Mouse (Mus musculus): ENCODE measurements around the gene Gm42791.

The Gm42791 gene

DNA sequence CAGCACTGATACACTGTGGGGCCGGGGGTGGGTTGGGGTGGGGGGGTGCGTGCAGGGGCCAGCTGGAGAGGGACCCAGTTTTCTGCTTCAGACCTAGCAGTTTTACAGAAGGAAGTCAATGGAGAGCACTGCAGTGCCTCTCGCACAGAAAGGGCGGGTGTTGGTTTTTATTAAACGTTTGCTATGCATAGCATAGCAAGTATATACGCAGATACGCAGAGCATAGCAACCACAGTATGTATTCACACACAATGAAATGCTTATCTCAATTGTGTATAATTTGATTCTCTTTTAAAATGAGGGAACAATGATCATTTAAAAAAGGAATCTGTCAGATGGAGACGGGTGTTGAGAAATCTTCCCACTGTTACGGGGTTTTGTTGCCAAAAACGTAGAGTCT, 132.1 kb downstream of the Gm42791 start:
- no peak for DNase-seq

DNA sequence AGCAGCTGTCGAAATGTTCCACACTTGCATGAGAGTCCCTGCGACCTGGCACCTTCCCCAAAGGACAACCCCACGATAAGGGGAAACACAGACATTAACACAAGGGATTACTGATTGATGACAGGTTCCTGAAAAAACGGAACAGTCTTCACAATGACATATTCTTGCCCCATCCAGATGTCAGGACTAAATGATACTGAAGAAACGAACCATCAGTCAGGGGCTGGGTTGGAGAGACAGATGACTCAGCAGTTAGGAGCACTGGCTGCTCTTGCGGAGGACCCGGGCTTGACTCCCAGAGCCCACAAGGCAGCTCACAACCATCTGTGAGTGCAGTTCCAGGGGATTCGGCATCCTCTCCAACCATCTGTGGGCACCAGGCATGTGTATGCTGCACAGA, 132.8 kb downstream of the Gm42791 start:
- no peak for DNase-seq

DNA sequence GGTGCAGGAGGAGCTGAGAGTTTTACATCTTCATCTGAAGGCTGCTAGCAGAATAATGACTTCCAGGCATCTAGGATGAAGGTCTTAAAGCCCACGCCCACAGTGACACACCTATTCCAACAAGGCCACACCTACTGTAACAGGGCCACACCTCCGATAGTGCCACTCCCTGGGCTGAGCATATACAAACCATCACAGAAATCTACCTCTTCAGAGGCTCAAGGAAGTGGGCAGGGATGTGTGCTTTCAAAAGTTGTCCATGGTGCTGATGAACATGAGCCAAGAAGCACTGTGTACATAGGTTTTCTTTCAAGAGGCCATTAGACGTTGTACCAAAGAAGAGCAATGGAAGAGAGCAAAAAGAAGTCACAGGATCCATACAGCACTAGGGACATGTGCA, 137.4 kb downstream of the Gm42791 start:
- DNase-seq: no peak

DNA sequence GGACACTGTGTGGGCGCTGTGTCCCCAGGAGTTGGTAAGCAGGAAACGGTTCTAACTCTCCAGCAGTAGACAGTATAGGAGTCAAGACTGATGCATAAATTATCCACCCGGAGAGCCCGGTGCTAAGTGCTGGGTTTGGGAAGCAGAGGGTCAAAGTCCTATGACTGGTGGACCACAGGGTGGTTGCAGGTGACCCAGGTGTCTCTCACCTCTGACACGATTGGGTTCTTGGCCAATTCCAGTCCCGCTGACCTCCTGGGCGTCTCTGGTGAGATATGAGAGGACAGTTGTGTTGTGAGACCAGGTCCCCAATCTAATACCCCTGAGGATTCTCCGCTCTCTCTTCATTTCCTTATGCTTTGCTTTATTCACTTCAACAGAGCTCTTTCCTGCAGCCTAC, 139.9 kb downstream of the Gm42791 start:
- DNase-seq: no peak

DNA sequence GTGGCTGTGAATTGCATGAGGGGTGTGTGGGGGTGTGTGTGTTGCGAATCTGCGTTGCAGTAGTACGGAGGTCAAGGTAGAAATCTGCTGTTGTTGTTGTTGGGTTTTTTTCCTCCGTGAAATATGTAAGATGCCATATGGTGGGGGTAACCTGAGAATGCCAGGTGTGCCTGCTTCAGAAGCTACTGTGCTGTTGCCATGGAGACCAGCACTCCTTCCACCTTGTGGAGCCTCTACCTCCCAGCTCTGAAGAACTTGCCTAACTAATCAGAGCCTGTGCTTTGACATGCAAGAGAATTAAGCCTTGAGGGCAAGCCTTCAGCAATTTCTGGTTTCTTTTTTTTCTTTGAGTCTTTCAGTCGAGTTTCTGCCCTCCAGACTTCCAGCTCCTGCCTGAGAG, 140.8 kb downstream of the Gm42791 start:
- DNase-seq: peak; percentile 7

DNA sequence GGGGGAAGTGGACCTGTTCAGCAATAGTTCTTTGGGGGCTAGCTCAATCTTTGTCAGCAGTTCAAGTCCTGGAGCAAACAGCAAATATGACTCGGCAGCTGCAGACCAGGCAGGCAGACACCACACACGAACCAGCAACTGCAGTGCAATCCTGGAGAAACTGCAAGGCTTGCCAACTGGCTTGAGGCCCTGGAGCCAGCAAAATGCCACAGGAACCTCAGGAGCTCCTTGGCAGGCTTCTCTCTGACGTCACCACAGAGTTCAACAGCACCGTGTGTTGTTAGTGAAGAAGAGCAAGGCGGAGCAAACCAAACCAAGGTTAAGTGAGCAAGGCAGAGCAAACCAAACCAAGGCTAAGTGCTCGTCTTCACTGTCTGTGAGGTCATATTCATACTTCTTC, 145.4 kb downstream of the Gm42791 start:
- no peak for DNase-seq

DNA sequence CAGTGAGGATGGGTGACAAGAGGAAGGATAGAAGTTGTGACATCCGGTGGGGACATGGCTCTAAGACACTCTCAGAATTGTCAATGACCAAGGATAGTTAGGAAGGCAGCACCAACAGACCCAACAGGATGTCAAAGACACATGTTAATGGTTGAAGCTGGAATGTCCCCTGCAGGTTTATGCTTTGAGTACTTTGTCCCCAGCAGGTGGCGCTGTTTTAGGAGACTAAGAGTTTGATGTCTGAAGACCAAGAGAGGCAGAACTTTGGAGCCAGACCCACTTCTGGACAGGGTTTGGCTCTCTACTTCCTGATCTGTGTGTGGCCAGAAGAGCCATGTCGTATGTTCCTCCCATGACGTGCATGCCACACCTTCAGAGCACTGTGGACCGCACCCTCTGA, 147.9 kb downstream of the Gm42791 start:
- no peak for DNase-seq

All from right cerebral cortex, adult 18-20 months (tissue).